In the genomic region with DNA sequence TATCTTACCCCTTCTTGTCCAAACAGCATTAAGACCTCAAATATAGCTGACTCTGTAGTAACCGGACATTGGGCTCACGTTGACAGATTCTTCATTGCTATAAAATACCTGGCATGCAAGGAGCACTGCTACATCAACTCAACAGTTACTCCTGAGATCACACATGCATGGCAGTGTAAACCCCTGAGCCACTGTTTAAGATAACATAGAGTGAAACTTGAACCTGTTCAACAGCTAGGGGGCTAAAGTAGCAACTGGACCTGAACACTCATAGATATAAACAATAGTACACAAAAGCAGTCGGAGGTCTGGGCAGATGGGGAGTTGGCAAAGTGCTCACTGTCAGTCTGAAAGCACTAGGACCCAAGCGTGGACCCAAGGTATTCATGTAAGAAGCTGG, we compare ENCODE assay signal across 17 mouse cellular contexts. TPM values are rescaled to one million over a fixed set of nuclear protein-coding genes. Genes with fewer than 3 reads are reported as not detected.
"Had no signal": no experiment of that assay in that cellular context is flagged by ENCODE, and none has a peak within 500 bp of the region (broad histone marks: within the 10 kb centered on the region; RNA-seq: fewer than 3 reads in every experiment).

No protein-coding gene starts in this region.

- DNase-seq: lung, adult 18-20 months; lung, embryonic 14.5 days; lung, postnatal 14 days; lung, postnatal 4 days; right cerebral cortex, postnatal 14 days; thymus, adult 18-20 months; thymus, postnatal 14 days; thymus, postnatal 36 days had no signal

- H3K9me3 ChIP-seq: midbrain, embryonic 10.5 days; midbrain, embryonic 13.5 days; midbrain, embryonic 15.5 days; neural tube, embryonic 12.5 days; stomach, embryonic 15.5 days had no signal

- H3K36me3 ChIP-seq: midbrain, embryonic 10.5 days; midbrain, embryonic 13.5 days; midbrain, embryonic 15.5 days; neural tube, embryonic 12.5 days; stomach, embryonic 15.5 days had no signal

- H3K27ac ChIP-seq: liver, embryonic 14.5 days; midbrain, embryonic 10.5 days; midbrain, embryonic 13.5 days; midbrain, embryonic 15.5 days; neural tube, embryonic 12.5 days; stomach, embryonic 15.5 days had no signal

- H3K4me3 ChIP-seq: midbrain, embryonic 10.5 days; midbrain, embryonic 13.5 days; midbrain, embryonic 15.5 days; myocyte; neural tube, embryonic 12.5 days; stomach, embryonic 15.5 days had no signal

- ATAC-seq: lung, postnatal 0 days; midbrain, embryonic 13.5 days; midbrain, embryonic 15.5 days had no signal

- H3K9ac ChIP-seq: liver, embryonic 14.5 days; lung, embryonic 14.5 days; midbrain, embryonic 13.5 days; midbrain, embryonic 15.5 days; neural tube, embryonic 12.5 days; stomach, embryonic 15.5 days had no signal

- H3K4me1 ChIP-seq: midbrain, embryonic 10.5 days; midbrain, embryonic 13.5 days; midbrain, embryonic 15.5 days; neural tube, embryonic 12.5 days; stomach, embryonic 15.5 days had no signal

- H3K4me2 ChIP-seq: lung, embryonic 14.5 days; midbrain, embryonic 13.5 days; midbrain, embryonic 15.5 days; neural tube, embryonic 12.5 days; stomach, embryonic 15.5 days had no signal

- H3K27me3 ChIP-seq: midbrain, embryonic 13.5 days; midbrain, embryonic 15.5 days; neural tube, embryonic 12.5 days; stomach, embryonic 15.5 days had no signal

RNA-seq across cellular contexts. Expression of a gene that starts 43.5 kb away (rescaled TPM):
- polyA plus RNA-seq: liver, embryonic 16.5 days; myocyte had no signal
